Mouse (Mus musculus) layer of hippocampus, postnatal 25 days (tissue): ENCODE results near the gene Gabrb1. TPM values are rescaled to one million over a fixed set of nuclear protein-coding genes. Genes with fewer than 3 reads are reported as not detected.

Experiments
- total RNA-seq, 2 experiments: library from RNA; stranded (reverse); gene quantifications; 2 replicates each; pipeline ENCODE4 v1.2.3; 2021

Gabrb1 gene
- total RNA-seq, 2 experiments from 2014 or later, result 123 to 132 TPM

Other genes starting within 250 kb of the Gabrb1 start
- gene Cox7b2, start 109.9 kb upstream of the Gabrb1 start, total RNA-seq, result not detected
- gene Gabra4, start 195 bp downstream of the Gabrb1 start, total RNA-seq, result 10 to 100 TPM; 74.8 to 80.1 TPM